Mouse (Mus musculus) adrenal gland, postnatal 10 days (tissue): ENCODE measurements around the gene Stard9. TPM values are rescaled to one million over a fixed set of nuclear protein-coding genes. Genes with fewer than 3 reads are reported as not detected.

Experiments used
- DNase-seq: peaks from one replicate; pipeline ENCODE4 v3.0.0; 2021; ENCODE audit warnings: mixed read lengths
- long read RNA-seq, 2 experiments: library from polyadenylated mRNA; stranded (forward); transcript quantifications; one replicate each; pipeline ENCODE4 v2.0.0; 2021
- total RNA-seq, 2 experiments: library from RNA; stranded (reverse); gene quantifications; 2 replicates each; pipeline ENCODE4 v1.2.3; 2021

The Stard9 gene
- 10 to 100 TPM; 11.6 to 23.7 TPM for total RNA-seq
- long read RNA-seq, experiment 1, partial matches to known transcripts = 1 of 3 reads
- long read RNA-seq, experiment 1, other reads (novel, unspliced or antisense) = 2 of 3 reads
- long read RNA-seq, experiment 2, partial matches to known transcripts = 1 of 5 reads
- long read RNA-seq, experiment 2, other reads (novel, unspliced or antisense) = 4 of 5 reads

DNA sequence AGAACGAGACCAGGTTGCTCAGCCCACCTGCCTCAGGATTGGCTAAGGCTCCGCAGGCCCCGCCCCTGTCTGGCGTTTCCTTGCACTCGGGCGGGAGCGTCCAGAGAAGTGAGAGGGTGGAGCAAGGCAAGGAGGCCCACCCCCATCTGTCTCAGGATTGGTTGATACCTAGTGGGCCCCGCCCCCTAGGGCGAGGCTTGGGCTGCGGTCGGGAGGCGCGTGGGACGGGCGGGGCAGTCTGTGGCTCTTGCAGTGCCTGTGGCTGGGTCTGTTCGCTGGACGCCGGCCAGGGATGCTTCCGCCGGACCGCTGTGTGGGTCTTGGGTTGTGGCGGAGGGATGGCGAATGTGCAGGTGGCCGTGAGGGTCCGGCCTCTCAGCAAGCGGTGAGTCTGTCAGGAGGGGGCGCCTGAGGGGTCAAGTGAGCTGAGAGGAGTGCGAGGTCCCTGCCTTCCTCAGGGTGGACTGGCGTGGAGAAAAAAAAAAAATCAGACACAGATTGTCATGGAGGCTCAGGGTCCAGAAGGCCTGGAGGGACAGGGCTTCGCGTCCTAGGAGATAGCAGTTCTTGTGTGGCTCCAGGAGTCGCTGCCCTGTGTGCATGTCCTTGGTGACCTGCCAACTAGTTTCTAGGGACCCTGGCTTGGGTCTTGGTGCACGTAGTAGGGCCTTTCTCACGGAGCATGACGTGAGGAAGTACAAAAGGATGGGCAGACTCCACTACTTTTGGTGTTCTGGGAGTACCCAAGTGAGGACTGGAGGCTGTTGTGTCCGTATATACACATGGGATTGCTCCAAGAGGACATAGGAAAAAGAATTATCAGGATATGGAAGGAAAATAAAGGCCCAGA, at the start of gene Stard9:
Gene Stard9, plus strand, starts transcription at position 236 of the 850 bp plus-strand sequence.
- DNase-seq = peak; percentile 98

DNA sequence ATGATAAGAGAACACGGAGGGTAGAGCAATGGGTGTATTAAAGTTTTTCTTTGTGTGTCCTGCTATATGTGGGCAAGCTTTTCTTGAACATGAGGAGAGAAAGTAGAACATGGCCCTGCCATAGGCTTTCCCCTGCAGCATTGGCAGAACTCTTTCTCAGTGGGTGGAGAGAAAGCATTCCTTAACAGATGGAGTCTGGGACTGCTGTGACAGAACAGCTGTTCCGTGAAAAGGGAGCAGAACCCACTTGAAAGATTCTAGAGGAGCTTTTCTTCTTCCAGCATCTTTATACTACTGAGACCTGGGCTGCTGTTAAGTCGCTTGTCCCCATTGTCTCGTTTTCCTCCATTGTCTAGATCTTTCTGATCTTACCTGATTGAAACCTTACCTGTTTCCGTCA, 39.2 kb upstream of the Stard9 start:
- DNase-seq = no peak

DNA sequence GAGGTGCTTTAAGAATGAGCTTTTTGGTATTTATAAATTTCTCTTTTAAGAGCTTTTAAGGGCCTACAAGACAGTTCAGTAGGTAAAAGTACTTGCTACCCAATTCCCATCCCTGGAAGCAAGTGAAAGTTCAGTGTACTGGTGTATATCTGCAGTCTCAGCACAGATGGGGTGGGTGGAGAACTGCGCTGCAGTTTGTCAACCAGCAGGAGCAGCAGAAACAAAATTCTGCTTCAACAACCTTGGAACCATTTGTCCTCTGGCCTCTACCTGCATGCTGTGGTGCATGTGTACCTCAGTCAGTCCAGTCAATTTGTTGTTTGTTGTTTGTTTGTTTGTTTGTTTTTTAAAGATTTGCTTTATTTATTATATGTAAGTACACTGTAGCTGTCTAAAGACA, 36.7 kb upstream of the Stard9 start:
- no peak for DNase-seq

DNA sequence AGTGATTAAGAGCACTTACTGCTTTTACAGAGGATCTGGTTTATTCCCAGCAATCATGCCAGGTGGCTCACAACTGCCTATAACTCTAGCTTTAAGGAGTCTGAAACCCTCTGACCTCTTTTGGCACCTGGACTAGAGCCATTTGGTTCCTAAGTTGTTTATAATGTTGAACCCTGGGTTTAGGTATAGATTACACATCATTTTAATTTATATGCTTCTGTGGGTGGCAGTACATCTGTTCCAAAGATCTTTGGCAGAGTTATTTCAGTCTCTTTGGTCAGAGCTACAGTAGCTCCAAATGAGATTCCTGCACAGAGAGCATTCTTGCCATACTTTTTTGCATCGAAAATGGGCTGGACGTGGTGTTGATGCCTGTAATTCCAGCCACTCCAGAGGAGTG, 31.2 kb upstream of the Stard9 start:
- DNase-seq = no peak

DNA sequence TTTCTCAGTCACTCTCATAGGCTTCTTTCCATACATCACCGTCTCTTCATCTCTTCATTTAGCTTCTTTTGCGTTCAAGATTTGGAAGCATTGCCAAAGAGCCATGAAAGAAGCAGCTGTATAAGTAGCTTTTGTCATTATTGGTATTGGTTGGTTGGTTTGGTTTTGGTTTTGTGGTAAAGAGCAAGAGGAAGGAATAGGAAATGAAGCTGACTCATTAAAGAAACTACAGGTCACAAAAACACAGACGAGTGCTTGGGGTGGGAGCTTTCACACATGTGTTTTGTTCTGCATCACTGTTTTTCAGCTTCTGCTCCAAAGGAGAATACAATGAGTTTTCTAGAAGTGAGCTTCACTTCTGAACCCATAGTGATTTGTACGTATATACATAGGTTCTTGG, 29.4 kb upstream of the Stard9 start:
- no peak for DNase-seq

DNA sequence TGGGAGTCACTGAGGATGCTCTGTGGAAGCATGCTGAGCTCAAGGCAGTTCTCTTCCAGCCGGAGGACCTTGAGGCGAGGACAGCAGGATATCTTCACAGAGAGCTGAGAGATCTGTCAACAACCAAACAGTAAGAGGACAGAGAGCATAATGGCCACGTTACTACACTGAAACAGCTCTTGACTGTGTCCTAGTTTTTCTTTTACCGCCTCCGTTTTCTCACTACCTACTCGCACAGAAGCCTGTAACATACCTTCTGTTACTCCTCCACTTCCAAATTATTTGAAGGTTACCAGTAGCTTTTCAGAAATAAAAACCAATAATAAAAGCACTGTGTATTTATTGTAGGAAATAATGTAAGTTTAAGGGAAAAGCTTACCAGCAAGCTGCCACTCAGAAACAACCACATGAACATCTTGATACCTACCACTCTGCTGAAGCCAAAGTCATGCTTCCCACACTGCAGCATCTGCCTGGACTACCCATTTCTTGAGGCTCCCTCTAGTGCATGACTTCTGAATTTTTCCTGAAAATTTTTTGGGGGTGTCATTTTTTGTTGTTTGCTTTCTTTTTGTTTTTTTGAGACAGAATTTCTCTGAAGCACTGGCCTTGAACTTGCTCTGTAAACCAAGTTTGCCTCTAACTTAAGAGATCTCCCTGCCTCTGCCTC, 22.8 kb upstream of the Stard9 start:
- DNase-seq = peak; percentile 11

DNA sequence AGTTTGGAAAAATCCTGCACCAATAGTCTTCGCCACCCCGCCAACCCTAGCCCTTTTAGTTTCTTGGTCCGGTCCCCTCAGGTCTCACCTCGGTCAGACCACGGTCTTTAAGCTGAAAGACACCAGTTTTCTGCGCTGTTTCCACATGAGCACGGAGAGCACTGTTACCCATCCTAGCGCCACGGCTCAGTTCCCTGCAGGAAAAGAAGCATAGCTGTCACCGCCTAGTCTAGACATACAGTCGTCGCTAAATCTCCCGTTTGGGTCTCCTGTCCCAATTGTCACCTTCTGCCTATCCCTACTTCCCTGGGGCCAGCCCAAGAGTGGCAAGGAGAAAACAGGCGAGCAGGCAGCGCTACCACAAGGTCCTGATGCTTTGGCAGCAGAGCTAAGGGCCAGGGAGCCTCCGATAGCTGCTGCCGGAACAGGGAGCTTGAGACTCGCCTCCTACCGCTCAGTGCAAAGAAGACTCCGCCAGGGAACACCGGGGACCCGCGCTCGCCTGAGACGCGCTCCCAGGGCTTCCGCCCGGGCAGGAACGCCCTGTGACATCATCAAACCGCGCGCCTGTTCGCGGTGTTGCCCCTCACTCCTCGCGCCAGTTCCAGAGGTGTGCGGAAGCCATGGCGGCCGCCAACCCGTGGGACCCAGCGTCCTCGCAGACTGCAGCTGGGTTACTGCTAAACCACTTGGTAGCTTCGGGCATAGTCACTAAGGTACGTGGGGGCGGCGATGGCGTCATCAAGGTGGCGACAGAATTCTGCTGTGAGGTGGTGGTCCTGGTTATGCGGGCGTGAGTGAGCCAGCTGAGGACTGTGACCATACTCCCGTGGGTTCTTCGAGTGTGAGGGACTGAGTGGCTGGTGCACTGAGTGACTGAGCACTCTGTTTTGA, 19.8 kb upstream of the Stard9 start, which contains the start of the genes Haus2 and Lrrc57:
Gene Haus2, plus strand, starts transcription at position 554 of the 894 bp plus-strand sequence.
Gene Lrrc57, minus strand, starts transcription at position 691 of the 894 bp plus-strand sequence.
- DNase-seq = peak; percentile 96

DNA sequence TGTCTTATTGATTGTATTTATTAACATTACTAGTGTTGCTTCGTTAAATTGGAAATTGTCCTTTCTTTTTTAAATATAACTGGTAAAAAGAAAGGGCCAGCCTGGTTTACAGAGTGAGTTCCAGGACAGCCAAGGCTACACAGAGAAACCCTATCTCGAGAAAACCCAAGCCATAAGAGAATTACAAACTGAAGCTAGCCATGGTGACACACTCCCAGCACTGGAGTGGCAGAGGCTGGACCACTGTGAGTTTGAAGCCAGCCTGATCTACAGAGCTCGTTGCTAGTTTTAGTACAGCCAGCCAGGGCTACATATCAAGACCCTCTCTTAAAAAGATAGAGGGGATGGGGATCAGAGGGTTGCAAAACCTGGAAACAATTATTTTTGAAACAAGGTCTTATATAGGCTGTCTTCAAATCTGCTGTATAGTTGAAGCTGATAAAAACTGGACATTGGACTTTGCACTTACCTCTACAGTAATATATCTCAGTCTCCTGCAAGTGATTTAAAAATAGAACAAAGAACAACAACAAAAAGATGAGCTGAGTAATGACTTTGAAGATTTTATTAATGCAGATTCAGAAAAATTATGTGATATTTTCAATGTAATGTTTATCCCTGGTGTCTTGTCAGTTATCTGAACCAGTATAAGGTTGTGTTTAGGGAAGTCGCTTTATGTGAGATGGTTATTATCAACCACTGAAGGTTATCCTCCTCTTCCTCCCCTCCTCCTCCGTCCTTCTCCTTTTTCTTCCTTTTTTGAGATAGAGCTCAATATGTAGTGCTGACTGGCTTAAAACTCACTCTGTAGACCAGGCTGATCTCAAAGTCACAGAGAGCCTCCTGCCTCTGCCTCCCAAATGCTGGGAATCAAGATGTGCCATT, 12.4 kb upstream of the Stard9 start:
- DNase-seq = no peak

DNA sequence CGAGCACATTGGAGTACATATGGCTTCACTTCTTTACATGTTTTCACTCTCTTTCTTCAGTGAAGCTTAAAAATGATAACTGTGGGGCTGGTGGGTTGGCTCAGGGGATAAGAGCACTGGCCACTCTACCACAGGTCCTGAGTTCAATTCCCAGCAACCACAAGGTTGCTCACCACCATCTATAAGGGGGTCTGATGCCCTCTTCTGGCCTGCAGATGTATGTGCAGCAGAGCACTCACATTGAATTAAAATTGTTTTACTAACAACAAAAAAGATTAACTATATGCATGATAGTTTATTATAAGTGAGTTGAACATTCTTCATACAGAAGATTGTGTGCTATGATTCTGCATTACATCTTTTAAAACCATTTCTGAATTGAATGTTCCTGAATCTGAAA, 9.4 kb upstream of the Stard9 start:
- no peak for DNase-seq

DNA sequence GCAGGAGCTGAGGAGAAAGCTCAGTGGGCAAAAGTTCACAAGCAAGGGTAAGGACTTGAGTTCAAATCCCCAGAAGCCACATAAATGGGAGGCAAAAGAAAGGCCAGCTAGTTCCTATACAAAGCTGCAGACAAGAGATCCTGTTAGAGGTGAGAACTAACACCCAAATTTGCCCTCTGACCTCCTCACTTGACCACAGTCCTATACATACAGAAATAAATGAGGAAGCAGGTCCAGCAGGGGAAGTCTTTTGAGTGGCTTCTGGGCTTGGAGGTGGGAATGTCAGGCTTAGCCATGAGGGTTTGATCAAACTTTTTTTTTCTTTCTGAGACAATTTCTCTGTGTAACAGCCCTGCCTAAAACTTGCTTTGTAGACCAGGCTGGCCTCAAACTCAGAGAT, 6.0 kb upstream of the Stard9 start:
- DNase-seq = no peak

DNA sequence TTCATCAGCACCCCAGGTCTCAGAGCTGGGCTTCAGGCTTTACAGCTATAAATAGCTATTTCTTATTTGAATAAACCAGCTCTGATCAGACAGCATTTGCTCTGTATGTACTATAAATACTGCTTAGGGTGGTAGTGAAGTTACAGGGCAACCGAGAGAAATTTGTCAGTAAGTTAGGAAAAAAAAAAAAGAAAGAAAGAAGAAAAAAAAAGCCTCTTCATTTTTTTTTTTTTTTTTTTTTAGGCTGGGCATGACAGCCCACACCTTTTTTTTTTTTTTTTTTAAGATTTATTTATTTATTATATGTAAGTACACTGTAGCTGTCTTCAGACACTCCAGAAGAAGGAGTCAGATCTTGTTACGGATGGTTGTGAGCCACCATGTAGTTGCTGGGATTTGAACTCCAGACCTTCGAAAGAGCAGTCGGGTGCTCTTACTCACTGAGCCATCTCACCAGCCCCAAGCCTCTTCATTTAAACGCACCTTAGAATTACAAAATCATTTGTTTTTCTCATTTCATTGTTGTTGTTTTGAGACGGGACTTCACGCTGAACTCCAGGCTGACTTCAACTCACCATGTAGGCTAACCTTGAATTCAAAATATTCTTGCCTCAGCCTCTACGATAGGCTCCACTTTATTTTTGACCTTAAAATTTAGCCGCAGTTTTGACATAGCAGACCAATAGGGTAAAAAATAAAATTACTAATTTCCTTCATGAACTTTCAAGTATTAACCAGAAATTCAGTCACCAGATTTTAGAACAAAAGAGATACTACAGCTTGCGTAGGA, 650 bp upstream of the Stard9 start:
- DNase-seq = no peak

DNA sequence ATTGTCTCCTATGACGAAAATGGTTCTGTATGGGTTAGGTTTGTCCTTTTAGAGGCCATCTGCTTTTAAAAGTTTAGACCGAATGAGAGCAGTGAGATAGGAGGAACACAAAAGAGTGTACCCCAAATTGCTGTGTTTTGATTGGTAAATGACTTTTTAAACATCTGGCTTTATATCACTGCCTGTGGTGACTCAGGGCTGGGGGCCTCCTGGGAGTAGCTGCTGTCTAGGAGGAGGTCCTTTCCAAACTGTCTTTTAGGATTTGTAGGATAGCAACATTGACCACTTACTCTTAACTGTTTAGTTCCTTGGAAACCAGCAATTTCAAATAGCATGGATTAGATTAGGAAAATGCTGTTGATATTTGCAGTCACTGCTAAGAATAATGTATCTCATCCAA, 1.3 kb downstream of the Stard9 start:
- DNase-seq = no peak

DNA sequence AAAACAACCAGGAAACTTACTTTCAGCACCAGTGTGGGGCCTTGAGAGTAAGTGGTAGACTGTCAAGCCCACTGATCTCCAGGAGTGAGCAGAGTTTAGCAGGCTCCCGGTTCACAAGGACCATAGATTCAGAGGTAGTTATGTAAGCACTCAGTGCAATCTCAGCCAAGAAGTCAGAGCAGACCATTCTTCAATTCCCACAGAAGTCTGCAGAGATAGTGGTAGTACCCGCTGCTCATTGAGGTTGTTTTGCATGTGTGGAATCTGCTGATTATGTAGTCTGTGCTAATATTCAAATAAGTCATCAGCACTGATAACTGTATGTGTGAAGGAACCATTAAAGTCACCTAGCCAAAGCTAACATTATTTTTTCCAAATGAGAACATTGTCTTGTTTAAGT, 1.7 kb downstream of the Stard9 start:
- no peak for DNase-seq

DNA sequence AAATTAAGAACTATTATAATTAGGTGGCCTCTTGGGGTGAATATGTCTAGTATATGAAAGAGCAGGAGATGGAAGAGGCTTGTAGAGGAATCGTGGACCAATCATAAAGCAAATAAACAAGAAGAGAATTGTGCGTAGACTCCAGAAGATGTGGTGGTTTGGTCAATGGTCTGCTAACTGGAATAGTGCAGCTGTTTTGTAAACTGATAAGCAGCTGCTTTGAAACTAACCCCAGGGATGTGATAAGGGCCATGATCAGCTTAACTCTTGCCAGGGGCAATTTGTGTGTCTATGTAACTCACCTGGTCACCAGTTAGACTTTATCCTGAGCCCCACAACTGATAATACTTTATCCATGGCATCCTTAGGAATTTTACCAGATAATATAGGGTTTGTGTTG, 2.6 kb downstream of the Stard9 start:
- no peak for DNase-seq

DNA sequence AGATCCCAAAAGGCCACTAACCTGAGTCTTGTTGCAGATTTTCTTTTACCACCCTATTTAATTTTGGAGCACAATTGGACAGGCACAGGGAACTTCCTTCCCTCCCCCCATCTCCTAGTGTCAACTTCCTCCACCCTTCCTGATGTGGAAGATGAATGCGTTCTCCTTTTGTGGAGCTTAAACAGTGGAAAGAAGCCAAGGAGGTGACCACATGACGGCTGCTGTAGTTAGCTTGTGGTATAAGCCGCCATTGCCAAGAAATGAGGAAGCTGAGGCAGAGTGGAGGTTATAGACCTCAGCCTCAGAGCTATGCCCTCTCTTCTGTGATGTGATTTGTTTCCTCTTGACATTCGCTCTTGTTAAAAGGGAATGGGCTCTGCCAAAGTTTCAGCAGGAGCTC, 3.0 kb downstream of the Stard9 start:
- DNase-seq = no peak

DNA sequence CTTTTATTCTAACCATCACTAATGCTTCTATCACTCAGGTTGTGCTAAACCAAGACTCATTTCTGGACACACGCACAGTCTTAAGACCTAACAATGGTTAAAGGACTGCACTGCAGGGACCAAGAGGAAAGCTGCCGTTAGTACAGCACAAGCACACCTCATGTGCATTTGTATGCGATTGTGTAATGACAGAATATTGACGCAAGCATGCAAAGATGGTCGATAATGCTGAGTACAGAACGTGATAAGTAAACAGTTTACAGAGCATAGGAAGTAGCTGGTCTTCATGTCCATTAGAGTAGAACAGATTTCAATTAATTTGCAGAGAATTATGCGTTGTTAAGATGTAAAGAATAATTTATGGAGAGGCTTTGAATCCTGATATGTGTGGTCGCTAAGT, 11.9 kb downstream of the Stard9 start:
- DNase-seq = no peak

DNA sequence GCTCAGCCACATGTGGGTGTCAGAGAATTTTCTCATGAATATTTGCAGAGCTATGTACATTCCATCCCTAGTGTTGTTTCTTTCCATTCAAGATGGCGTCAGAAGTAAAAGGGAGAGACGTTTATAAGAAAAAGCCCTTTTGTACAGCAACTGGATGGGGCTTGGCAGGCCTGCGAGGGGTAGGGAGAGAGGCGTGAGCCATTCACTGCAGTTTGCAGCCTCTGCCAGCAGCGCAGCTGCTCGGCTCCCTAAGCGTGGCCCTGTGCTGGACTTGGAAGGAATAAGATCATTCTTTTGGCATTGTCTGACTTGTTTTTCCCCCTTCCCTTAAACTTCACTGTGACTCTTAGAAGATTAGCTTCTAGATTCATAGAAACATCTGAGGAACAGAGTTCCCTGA, 14.9 kb downstream of the Stard9 start:
- no peak for DNase-seq

DNA sequence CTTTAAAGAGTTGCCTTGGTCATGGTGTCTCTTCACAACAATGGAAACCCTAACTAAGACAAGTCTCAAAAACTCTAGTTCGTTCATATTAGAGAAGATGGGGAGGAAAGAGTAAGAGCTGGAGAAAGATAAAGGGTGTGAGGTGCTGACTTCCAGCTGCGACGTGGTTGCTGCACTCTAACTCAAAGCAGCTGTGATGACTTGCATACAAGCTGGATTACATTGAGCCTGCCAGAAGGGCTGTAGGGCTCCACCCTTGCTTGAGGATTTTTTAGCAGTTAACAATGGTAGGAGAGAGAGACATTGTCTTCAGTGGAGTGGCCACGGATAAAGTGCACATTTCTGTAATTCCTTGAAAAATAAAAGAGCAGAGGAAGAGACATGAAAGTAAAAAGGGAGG, 17.9 kb downstream of the Stard9 start:
- no peak for DNase-seq

DNA sequence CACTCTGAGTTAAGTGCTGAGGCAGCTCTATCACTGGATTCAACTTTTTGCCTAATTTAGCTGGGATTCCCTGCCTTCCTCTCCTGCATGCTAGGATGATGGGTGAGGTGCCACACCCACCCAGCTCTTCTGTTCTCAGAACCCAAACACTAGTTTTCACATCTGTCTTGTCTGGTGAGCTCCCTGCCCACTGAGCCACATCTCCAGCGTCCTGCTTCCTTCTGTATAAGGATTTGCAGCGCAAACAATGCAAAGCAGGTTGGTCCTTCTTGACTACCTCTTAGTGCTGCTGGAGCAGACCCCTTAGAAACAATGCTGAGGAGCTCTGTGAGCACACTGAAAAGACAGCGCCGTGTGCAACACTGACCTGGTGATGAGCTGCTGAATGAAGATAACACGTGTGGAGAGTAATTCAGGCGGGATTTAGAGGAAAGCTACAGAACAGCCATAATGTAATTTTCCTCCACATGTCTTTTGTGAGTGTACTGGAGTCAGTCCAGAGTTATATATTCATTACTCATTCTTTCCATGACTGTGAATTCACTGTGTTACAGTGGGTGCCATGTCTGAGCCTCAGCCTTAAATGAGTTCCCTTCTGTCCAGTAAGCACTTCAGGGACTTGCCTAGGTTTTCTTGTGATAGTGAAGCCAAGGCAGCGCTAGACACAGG, 23.5 kb downstream of the Stard9 start:
- no peak for DNase-seq

DNA sequence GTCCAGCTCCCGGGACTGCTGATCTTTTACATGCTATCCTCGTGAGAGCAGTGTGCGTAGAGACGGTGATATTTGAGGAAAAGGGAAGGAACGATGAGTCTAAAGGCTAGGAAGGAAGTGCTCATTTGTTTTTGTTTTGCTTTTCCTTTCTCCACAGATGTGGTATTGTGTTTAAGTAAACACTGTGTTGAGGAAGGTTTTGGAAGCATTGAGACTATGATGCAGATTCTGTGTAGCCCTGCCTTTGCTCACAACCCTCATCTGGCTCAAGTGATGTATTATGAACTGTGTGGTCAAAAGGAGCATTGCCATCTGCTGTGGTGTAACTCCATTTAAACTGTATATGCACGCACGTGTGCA, 24.0 kb downstream of the Stard9 start:
- DNase-seq = no peak
